Mouse (Mus musculus) limb, embryonic 12.5 days (tissue): ENCODE results near the gene Csf3. TPM values are rescaled to one million over a fixed set of nuclear protein-coding genes. Genes with fewer than 3 reads are reported as not detected.

Experiments
- ATAC-seq: fragments of 200-750 bp; cut with Nextera tagmentation; 2 replicates; pipeline ENCODE4 v1.8.0; 2017; ENCODE audit warnings: low read depth, moderate TSS enrichment; ENCODE audit not compliant: insufficient number of reproducible peaks, insufficient read depth, low FRiP score, low TSS enrichment
- H3K27ac ChIP-seq: fragments of 300-500 bp; sonication (generic); 2 replicates; pipeline ENCODE4 v1.5.1; 2016; ENCODE audit warnings: mild to moderate bottlenecking, moderate library complexity
- H3K27me3 ChIP-seq: fragments of 300-500 bp; sonication (generic); 2 replicates; pipeline ENCODE4 v1.6.1; 2016; ENCODE audit warnings: mild to moderate bottlenecking, moderate library complexity
- H3K36me3 ChIP-seq: fragments of 300-500 bp; sonication (generic); 2 replicates; pipeline ENCODE4 v1.6.1; 2016; ENCODE audit warnings: mild to moderate bottlenecking, moderate library complexity
- H3K4me1 ChIP-seq: fragments of 300-500 bp; sonication (generic); replicated peaks from 2 replicates; pipeline ENCODE4 v1.6.1; 2016
- H3K4me2 ChIP-seq: fragments of 300-500 bp; sonication (generic); 2 replicates; pipeline ENCODE4 v1.6.1; 2016; ENCODE audit warnings: mild to moderate bottlenecking, moderate library complexity
- H3K4me3 ChIP-seq: fragments of 300-500 bp; sonication (generic); replicated peaks from 2 replicates; pipeline ENCODE4 v1.5.1; 2016; ENCODE audit warnings: mild to moderate bottlenecking
- H3K9ac ChIP-seq: fragments of 300-500 bp; sonication (generic); replicated peaks from 2 replicates; pipeline ENCODE4 v1.6.1; 2016; ENCODE audit warnings: mild to moderate bottlenecking, moderate library complexity
- H3K9me3 ChIP-seq: fragments of 300-500 bp; sonication (generic); 2 replicates; pipeline ENCODE4 v1.6.1; 2016; ENCODE audit warnings: mild to moderate bottlenecking, moderate library complexity
- WGBS: fragments of 180-500 bp; shearing (Covaris S2); methylation state at CpG from one replicate; pipeline ENCODE4 v1.1.7; 2016; 5-methylcytosine and 5-hydroxymethylcytosine counted together
- polyA plus RNA-seq: library from polyadenylated mRNA; unstranded; fragments of >200 nt; fragmentation: Nextera tagmentation; extraction: Ambion mirVana; gene quantifications from 2 replicates; pipeline ENCODE4 v1.2.1, GENCODE M21; 2016

Gene Csf3
- polyA plus RNA-seq, 1 experiment from 2014 or later = not detected

DNA sequence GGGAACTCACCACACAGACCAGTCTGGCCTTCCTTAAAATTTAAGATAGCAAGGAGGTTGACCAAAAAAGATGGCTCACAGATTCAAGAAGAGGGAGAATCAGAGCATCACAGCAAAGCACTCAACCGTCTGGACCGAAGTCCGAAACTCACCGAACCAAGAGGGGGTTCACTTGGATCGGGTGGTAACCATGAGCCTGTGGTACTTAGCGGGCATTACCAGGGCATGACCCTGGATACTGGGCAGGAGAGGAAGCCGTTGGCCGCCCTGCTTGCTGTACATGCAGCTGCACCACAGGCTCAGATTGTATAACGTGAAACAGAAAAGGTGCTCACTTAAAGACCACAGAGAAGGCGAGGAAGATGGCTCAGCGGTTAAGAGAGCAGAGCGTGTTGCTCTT lies 3.8 kb upstream of the Csf3 start:
- 88% methylated on average over 12 of the region's 12 CpGs for WGBS
- no peak for ATAC-seq
- no peak overlapping the region for H3K4me2 ChIP-seq
- peaks cover 47% of the 10 kb centered on the region for H3K36me3 ChIP-seq
- no peak overlapping the region for H3K27ac ChIP-seq
- H3K9me3 ChIP-seq = no peaks in the 10 kb centered on the region
- H3K4me3 ChIP-seq = no peak overlapping the region
- no peak overlapping the region for H3K9ac ChIP-seq
- peaks cover 8% of the 10 kb centered on the region for H3K27me3 ChIP-seq
- H3K4me1 ChIP-seq = peaks cover 11% of the 10 kb centered on the region; the same call in 1 of the 2 replicates

- H3K9ac ChIP-seq = no peak overlapping the region
- no peak overlapping the region for H3K4me3 ChIP-seq
- peaks cover 30% of the 10 kb centered on the region for H3K36me3 ChIP-seq
- no peak overlapping the region for H3K4me2 ChIP-seq
- H3K4me1 ChIP-seq = peaks cover 17% of the 10 kb centered on the region
- peaks cover 8% of the 10 kb centered on the region for H3K27me3 ChIP-seq
- no peak for ATAC-seq
- H3K9me3 ChIP-seq = no peaks in the 10 kb centered on the region
- WGBS = 89% methylated on average over 16 of the region's 16 CpGs
- no peak overlapping the region for H3K27ac ChIP-seq
Observed at GRCm38 (mm10) chr11:98698849-98699640, 2.0 kb upstream of the Csf3 start.

DNA sequence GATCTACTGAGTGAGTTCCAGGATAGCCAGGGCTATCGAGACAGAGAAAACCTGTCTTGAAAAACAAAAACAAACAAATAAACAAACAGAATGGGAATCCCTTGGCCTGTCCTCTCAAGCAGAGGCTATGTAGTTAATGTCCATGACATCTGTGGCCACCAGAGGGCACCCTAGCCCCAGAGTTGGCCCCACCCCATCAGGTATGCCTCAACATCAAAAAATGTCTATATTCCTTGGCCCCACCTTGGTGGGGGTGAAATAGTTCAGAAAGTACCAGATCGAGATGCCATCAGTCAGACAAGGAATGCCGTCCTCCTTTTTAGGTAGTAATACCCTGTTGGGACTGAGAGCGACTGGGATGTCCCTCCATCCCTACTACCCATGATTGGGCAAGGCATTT lies 1.2 kb upstream of the Csf3 start:
- no peak overlapping the region for H3K27ac ChIP-seq
- H3K9me3 ChIP-seq = no peaks in the 10 kb centered on the region
- H3K4me1 ChIP-seq = peaks cover 17% of the 10 kb centered on the region
- H3K4me3 ChIP-seq = no peak overlapping the region
- no peak overlapping the region for H3K9ac ChIP-seq
- WGBS = 35% methylated on average over 4 of the region's 4 CpGs
- H3K27me3 ChIP-seq = peaks cover 8% of the 10 kb centered on the region
- H3K4me2 ChIP-seq = no peak overlapping the region
- H3K36me3 ChIP-seq = peaks cover 30% of the 10 kb centered on the region
- ATAC-seq = no peak

DNA sequence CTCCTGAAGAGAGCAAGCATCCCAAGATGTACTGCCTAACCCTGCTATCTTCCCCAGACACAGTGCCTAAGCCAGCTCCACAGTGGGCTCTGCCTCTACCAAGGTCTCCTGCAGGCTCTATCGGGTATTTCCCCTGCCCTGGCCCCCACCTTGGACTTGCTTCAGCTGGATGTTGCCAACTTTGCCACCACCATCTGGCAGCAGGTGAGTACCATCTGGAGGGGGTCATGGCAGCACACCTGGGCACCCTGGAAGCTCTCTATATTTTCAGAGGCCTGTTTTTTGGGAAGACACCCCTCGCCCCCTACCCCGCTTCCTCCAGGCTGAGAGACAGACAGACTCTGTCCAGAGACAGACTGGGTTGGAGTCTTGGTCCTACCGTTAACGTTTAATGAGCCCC lies 1.3 kb downstream of the Csf3 start:
- H3K9me3 ChIP-seq = no peaks in the 10 kb centered on the region
- no peak overlapping the region for H3K4me3 ChIP-seq
- no peak overlapping the region for H3K9ac ChIP-seq
- H3K36me3 ChIP-seq = peaks cover 33% of the 10 kb centered on the region
- H3K27ac ChIP-seq = no peak overlapping the region
- WGBS = 61% methylated on average over 5 of the region's 5 CpGs
- peaks cover 8% of the 10 kb centered on the region for H3K27me3 ChIP-seq
- H3K4me1 ChIP-seq = peaks cover 17% of the 10 kb centered on the region
- no peak for ATAC-seq
- no peak overlapping the region for H3K4me2 ChIP-seq

DNA sequence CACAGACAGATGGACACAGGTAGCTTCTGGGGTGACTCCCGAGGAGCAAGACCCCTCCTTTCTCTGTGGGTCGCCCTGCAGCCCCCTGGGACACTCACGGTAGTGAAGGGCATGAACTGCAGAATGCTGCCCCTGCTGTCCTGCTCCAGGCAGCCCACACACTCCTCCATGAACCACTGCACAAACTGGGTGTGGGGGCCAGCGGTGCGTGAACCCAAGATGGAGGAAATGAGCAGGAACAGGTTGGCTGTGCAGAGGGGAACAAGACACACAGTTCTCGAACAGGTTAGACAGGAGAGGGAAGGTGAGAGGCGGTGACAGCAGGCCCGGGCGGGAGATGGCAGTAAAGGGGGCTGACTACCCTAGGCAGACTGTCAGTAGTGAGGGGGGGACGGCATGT lies 4.0 kb downstream of the Csf3 start:
- Histone ChIP-seq H3K4me1 (peaks cover 17% of the 10 kb centered on the region), H3K4me2 (no peak overlapping the region), H3K36me3 (peaks cover 60% of the 10 kb centered on the region), H3K9ac (no peak overlapping the region), H3K4me3 (no peak overlapping the region), H3K27ac (no peak overlapping the region), H3K9me3 (no peaks in the 10 kb centered on the region), H3K27me3 (peaks cover 8% of the 10 kb centered on the region)
- no peak for ATAC-seq
- 89% methylated on average over 10 of the region's 10 CpGs for WGBS

- H3K36me3 ChIP-seq = peaks cover 83% of the 10 kb centered on the region
- ATAC-seq = no peak
- 89% methylated on average over 22 of the region's 22 CpGs for WGBS
Observed at GRCm38 (mm10) chr11:98707401-98708281, 6.6 kb downstream of the Csf3 start.

GRCm38 (mm10) chr11:98708282-98708956 lies 7.4 kb downstream of the Csf3 start:
- Histone ChIP-seq H3K9me3 (no peaks in the 10 kb centered on the region), H3K27me3 (no peaks in the 10 kb centered on the region), H3K4me3 (no peak overlapping the region), H3K9ac (no peak overlapping the region), H3K27ac (no peak overlapping the region), H3K4me2 (no peak overlapping the region), H3K36me3 (peaks cover 91% of the 10 kb centered on the region), H3K4me1 (no peaks in the 10 kb centered on the region)
- WGBS = 90% methylated on average over 19 of the region's 19 CpGs
- no peak for ATAC-seq

More at GRCm38 (mm10) chr11:98707401-98708281, 6.6 kb downstream of the Csf3 start:
- Histone ChIP-seq H3K27me3 (no peaks in the 10 kb centered on the region), H3K4me3 (no peak overlapping the region), H3K9me3 (no peaks in the 10 kb centered on the region), H3K4me1 (peaks cover 2% of the 10 kb centered on the region; the same call in 1 of the 2 replicates), H3K9ac (no peak overlapping the region), H3K27ac (no peak overlapping the region), H3K4me2 (no peak overlapping the region)

DNA sequence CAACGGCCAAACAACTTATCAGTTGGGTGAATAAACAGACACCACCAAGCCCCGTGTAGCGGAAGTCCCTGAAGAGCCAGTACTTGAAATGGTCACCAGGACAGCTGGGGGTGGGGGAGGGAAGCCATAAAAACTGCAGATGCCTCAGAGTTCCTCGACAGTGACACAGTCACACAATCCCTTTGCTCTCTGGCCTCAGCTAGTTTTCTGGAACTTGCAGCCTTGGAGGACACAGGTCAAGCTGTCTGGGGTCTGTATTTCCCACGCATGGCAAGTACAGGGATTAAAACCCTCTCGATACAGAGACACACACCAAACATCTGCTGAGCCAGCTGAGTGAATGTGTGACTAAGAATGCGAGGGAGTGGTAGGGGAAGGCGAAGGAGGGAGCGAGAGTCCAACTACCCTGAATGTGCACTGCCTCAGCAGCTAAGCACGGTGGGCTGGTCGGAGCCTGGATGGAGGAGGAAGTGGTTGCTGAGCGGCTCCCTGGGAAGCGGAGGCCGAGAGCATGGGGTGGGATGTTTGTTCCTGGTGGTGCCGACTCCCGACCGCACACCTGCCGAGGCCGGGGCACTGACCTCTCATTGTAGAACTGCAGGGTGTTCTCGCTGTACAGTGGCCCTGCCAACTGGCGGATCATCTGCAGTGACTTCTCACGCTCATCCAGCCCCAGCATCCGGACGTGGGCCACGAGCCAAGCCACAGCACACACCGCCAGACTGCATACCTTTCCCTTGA lies 8.1 kb downstream of the Csf3 start:
- no peak overlapping the region for H3K4me3 ChIP-seq
- H3K9ac ChIP-seq = no peak overlapping the region
- no peaks in the 10 kb centered on the region for H3K27me3 ChIP-seq
- no peak overlapping the region for H3K4me2 ChIP-seq
- H3K36me3 ChIP-seq = peaks cover 96% of the 10 kb centered on the region
- H3K27ac ChIP-seq = no peak overlapping the region
- no peaks in the 10 kb centered on the region for H3K4me1 ChIP-seq
- no peaks in the 10 kb centered on the region for H3K9me3 ChIP-seq
- no peak for ATAC-seq
- 84% methylated on average over 26 of the region's 26 CpGs for WGBS

DNA sequence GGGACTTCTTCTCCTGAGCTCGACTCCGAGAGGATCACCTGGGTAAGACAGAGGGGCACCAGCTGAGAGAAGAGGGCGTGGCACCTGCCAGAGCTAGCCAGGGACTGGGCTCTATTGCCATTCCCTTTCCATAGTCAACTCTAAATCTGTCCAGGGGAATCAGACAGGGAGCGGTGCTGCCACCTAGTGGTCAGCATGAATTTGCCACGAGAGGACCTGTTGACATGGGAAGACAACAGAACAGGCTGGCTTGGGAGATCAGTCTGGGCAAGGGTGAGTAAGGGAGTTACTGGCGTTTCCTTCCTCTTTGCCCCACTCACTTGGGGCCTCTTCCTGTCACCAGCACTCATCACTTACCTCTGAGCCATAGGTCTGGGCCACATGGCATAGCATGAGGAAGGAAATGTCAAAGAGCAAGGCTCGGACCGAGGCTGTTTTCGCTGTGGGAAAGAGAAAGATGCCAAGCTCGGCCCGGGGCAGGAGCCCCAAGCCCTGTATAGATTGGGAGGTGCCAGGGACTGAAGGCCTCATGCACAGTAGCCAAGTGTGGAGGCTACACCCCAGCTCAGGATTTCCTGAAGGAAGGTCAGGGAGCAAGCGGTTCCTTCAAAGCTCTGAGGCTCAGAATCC lies 9.5 kb downstream of the Csf3 start:
- Histone ChIP-seq H3K9me3 (no peaks in the 10 kb centered on the region), H3K4me3 (no peak overlapping the region), H3K9ac (no peak overlapping the region), H3K36me3 (peaks cover 96% of the 10 kb centered on the region), H3K4me2 (no peak overlapping the region), H3K27me3 (no peaks in the 10 kb centered on the region), H3K4me1 (no peaks in the 10 kb centered on the region), H3K27ac (peak overlapping the region; percentile 45; the same call in 1 of the 2 replicates)
- WGBS = 59% methylated on average over 12 of the region's 12 CpGs
- ATAC-seq = peak; percentile 49; the same call in 1 of the 2 replicates

GRCm38 (mm10) chr11:98711046-98711434 lies 10.0 kb downstream of the Csf3 start:
- H3K9ac ChIP-seq = no peak overlapping the region
- H3K4me2 ChIP-seq = no peak overlapping the region
- no peaks in the 10 kb centered on the region for H3K9me3 ChIP-seq
- WGBS = 76% methylated on average over 4 of the region's 4 CpGs
- no peak overlapping the region for H3K27ac ChIP-seq
- H3K27me3 ChIP-seq = no peaks in the 10 kb centered on the region
- no peak for ATAC-seq
- H3K4me3 ChIP-seq = no peak overlapping the region
- H3K4me1 ChIP-seq = no peaks in the 10 kb centered on the region
- H3K36me3 ChIP-seq = peaks cover 96% of the 10 kb centered on the region
